Mouse (Mus musculus) right cerebral cortex, postnatal 36 days (tissue): ENCODE data around the gene Olfr690.
"Not testable (repeated sequence)": the region's sequence is repeated elsewhere in the genome, so short reads cannot be mapped to it uniquely, and the experiment has no call there.

Source experiments
- DNase-seq, 2 experiments: peaks; one replicate each; pipeline ENCODE4 v3.0.0; 2022; ENCODE audit warnings: low spot score in 2 of 2, mixed read lengths in 1 of 2

Gene Olfr690

GRCm38 (mm10) chr7:105334004-105334403, at the start of gene Olfr690:
Olfr690 (minus strand) TSS chr7:105334104.
- DNase-seq = no peak

GRCm38 (mm10) chr7:105380329-105380728, 46.4 kb upstream of the Olfr690 start:
- no peak for DNase-seq

GRCm38 (mm10) chr7:105374866-105375265, 41.0 kb upstream of the Olfr690 start, which contains the start of gene Gm5901:
Gm5901 (plus strand) TSS chr7:105375038.
- DNase-seq = no peak

GRCm38 (mm10) chr7:105373976-105374375, 40.1 kb upstream of the Olfr690 start:
- no peak for DNase-seq

- no peak for DNase-seq
Measured at GRCm38 (mm10) chr7:105373509-105373908, 39.6 kb upstream of the Olfr690 start.

GRCm38 (mm10) chr7:105372912-105373311, 39.0 kb upstream of the Olfr690 start:
- no peak for DNase-seq

- no peak for DNase-seq
Measured at GRCm38 (mm10) chr7:105368521-105368920, 34.6 kb upstream of the Olfr690 start.

GRCm38 (mm10) chr7:105367930-105368329, 34.0 kb upstream of the Olfr690 start, which contains the start of gene Olfr692:
Olfr692 (plus strand) TSS chr7:105368230.
- no peak for DNase-seq

GRCm38 (mm10) chr7:105367268-105367667, 33.4 kb upstream of the Olfr690 start:
- DNase-seq = no peak

- no peak for DNase-seq
Measured at GRCm38 (mm10) chr7:105361713-105362112, 27.8 kb upstream of the Olfr690 start.

- not testable (repeated sequence) for DNase-seq
Measured at GRCm38 (mm10) chr7:105356487-105356886, 22.6 kb upstream of the Olfr690 start.

GRCm38 (mm10) chr7:105356064-105356463, 22.2 kb upstream of the Olfr690 start:
- DNase-seq = not testable (repeated sequence)

GRCm38 (mm10) chr7:105342752-105343151, 8.8 kb upstream of the Olfr690 start:
- no peak for DNase-seq

- no peak for DNase-seq
Measured at GRCm38 (mm10) chr7:105342170-105342569, 8.3 kb upstream of the Olfr690 start, which contains the start of gene Olfr691. Olfr691 (minus strand) TSS chr7:105342270.

GRCm38 (mm10) chr7:105325302-105325701, 8.6 kb downstream of the Olfr690 start:
- DNase-seq = no peak

GRCm38 (mm10) chr7:105310865-105311264, 23.0 kb downstream of the Olfr690 start, which contains the start of gene Olfr689:
Olfr689 (plus strand) TSS chr7:105311165.
- DNase-seq = no peak

GRCm38 (mm10) chr7:105290051-105290450, 43.9 kb downstream of the Olfr690 start:
- DNase-seq = no peak

- no peak for DNase-seq
Measured at GRCm38 (mm10) chr7:105287795-105288194, 46.1 kb downstream of the Olfr690 start, which contains the start of gene Olfr688. Olfr688 (plus strand) TSS chr7:105288095.
